Mouse (Mus musculus): Measurements from ENCODE around the gene Fam126a. TPM values are rescaled to one million over a fixed set of nuclear protein-coding genes. Genes with fewer than 3 reads are reported as not detected.

The Fam126a gene
- total RNA-seq, 4 experiments from 2014 or later = 71.3 to 124 (median 96.4) TPM

DNA sequence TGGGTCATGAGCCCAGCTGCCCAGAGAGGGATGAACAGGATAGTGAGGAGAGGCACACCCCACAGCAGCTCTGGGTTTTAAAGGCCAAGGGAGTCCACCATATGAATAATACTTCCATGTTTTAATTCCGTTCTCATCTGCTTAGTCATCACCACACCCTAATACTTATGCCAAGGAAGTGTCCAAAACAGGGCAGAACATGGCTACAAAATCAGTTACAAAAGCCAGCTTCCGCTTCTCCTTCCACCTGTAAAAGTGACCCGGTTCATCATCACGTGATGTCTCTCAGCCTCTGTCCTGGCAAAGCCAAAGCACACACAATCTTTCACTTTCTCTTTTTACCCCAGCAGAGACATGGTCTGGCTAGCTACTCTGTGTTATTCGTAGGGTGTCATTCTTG, 8.9 kb upstream of the Fam126a start:
- DNase-seq = no peak

GRCm38 (mm10) chr5:24038819-24039218, 8.3 kb upstream of the Fam126a start:
- no peak for DNase-seq

- DNase-seq = no peak
Observed at GRCm38 (mm10) chr5:24038190-24038589, 7.7 kb upstream of the Fam126a start.

DNA sequence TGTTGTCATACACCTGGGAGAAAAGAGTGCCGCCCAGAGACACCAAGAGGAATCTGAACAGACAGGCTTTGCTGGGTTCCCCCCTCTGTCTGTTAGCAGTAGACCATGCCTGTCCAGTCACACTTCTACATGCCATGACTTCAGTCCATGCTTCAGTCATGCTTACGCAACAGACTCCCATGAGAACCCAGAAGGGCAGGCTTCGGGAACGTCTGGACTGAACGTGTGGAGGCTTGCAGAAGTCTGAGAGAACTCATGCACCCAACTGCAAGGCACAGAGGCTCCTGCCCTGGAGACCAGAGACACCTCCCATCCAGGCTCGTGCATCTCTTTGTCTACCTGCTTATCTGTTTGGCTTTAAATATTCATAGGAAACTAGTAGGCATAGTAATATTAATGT, 6.2 kb upstream of the Fam126a start:
- no peak for DNase-seq

GRCm38 (mm10) chr5:24034970-24035369, 4.5 kb upstream of the Fam126a start:
- DNase-seq = no peak

DNA sequence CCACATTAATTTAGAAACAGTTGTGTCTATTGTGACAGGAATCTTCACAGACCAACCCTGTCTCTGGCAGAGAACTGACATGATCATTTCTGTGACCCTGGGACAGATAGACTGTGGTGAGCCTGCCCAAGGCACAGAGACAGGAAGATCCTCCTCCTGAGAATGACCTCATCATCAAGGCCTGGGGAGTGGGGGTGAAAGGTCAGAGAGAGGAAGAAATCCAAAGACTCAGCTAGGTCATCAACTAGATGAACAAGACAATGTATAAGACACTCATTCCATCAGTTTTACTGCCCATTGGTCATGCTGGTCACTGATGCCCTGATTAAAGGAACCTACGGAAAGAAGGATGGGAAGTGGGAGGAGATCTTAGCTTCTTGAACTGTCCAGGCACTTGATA, 3.6 kb upstream of the Fam126a start:
- DNase-seq = no peak

GRCm38 (mm10) chr5:24029946-24030578, 428 bp downstream of the Fam126a start:
- no peak for DNase-seq

DNA sequence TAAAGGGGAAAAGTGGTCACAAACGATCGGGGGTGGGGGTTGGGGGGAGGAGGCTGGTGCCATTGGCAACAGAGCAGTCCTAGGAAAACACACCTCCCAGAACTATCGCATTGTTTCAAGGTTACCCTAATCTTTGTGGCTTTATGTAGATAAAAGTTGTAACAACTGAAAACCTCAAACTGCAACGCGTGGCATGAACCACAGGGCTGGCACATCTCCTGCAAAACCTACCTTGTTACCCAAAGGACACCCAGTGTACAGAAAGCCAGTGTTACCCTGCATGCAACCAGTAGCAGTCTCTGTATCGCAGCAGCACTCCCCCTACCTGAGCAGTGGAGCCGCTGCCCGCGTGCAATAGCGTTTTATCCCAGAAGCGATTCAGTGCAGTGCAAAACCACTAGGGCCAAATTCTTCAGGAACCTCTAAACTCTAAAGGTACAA, 1.1 kb downstream of the Fam126a start:
- DNase-seq = peak; percentile 49

DNA sequence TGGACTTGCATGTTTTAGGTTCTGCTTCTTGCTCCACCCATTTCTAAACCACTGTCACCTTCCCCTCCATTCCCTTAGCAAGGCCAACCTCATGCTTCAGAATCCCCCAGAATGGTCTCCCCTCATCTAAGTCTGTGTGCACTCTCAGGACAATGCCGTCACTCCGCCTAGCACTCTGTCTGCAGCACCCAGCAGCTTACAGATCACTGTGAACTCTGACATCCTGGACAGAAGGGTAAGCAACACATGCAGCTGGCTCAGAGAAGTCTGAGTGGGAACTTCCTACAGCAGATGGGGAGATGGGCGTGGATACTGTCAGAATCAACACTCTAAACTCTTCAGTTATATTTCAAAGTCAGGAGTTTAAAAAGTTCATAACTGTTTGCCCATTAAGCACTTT, 5.5 kb downstream of the Fam126a start:
- no peak for DNase-seq

- no peak for DNase-seq
Observed at GRCm38 (mm10) chr5:24023226-24023625, 7.3 kb downstream of the Fam126a start.

DNA sequence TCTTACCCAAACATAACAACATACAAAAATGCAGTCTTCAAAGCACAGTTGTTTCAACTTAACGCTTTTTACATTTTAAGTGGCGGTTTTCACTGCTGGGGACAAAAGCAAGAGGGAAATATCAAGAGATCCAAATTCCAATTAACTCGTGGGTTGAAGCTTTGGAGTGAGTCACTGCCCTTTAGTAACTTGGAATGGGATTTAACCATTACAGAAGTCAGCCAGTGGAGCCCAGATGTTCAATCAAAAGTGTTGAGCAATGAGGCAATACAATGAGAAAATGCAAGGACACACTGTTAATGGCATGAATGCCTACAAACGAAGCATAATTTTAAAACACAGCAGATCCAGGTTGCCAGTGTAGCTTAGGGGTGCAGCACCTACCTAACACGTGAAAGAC, 8.8 kb downstream of the Fam126a start:
- no peak for DNase-seq

- DNase-seq = no peak
Observed at GRCm38 (mm10) chr5:24020380-24020779, 10.1 kb downstream of the Fam126a start.

- DNase-seq = no peak
Observed at GRCm38 (mm10) chr5:24019341-24020185, 10.9 kb downstream of the Fam126a start.

DNA sequence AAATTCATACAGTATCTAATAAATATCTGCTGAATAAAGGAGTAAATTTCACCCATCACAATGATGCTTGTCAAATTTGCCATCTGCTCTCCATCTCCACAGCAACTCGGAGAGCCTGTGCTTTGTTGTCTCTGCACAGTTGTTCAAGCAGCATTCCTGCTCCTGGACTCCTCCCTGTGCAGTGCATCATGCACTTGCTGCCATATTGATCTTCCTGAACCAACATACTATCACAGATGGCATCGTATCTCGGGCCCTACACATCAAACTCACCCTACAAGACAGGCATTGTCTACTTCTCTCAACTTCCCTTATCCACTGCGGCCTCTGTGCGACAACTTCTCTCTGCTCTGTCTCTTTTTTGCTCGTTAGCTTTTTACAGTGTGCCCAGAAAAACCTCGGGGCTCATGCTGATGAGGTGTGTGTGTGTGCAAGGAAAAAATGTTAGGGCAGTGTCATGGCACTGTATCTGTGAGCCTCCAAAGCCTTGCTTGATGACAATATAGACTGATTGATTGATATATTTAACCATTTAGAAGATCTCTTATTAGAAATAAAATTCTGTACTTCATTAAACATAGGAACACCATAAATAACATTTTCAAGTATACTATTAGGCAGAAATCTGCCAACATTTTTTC, 11.7 kb downstream of the Fam126a start:
- DNase-seq = no peak

GRCm38 (mm10) chr5:24016912-24017311, 13.6 kb downstream of the Fam126a start:
- DNase-seq = no peak

DNA sequence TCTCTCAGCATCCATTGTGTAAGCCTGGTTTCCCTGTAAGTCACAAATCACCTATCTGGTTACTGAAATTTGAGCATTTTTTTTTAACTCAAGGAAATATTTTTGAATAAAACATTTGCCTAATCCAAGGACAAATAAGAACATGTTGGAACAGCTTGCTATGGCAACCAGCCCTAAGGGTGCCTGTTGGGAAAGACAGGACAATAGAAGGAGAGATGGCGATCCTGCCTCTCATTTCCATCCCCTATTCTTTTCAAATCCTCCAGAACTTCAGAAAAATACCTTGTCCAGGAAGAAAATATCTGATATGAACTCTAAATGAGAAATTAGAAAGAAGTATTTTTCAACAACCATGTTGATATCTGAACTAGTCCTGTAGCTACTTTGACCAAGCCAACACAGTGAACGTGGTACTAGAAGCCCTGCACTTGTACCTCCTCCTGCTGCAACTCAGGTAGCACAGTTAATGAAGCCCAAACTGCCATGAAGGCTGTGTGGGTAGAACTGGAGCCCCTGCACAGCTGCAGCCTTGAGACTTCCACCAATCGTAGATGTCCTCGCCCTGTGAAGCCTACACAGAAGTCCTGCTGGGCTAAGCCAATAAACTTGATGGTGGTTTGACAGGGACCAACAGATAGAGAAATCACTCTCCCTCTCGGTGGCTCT, 17.0 kb downstream of the Fam126a start:
- DNase-seq = no peak

- no peak for DNase-seq
Observed at GRCm38 (mm10) chr5:23999083-23999671, 31.3 kb downstream of the Fam126a start.

- no peak for DNase-seq
Observed at GRCm38 (mm10) chr5:23995951-23996350, 34.5 kb downstream of the Fam126a start.

DNA sequence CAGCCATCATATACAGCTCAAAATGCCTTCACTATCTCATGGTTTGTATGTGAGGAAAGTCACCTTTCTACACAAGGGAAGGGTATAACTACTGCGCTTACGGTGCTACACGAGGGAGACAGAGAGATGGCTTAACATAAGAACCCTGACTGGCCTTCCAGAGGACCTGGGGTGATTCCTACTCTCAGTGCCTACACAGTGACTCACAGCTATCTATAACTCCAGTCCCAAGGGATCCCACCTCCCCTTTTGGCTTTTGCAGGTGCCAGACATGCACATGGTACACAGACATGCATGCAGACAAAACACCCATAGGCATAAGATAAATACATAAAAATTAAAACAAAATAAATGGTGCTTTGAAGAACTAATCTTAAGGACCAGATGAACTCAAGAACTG, 35.6 kb downstream of the Fam126a start:
- DNase-seq = no peak

GRCm38 (mm10) chr5:23994231-23994630, 36.3 kb downstream of the Fam126a start:
- DNase-seq = no peak

DNA sequence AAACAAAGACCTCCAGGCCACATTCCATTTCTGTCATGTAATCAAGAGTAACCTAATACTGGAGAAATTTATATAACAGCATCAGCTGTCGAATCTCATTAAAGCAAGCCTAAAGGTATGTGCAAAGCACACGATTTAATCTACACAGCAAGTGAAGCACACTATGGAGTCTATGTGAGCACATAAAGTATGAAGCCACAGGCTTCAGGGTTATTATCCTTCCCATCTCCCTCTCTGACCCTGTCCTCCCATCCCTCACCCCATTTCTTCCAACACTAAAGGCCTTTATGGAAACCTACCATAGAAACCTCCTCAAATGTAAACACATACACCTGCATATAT, 37.0 kb downstream of the Fam126a start:
- DNase-seq = no peak

DNA sequence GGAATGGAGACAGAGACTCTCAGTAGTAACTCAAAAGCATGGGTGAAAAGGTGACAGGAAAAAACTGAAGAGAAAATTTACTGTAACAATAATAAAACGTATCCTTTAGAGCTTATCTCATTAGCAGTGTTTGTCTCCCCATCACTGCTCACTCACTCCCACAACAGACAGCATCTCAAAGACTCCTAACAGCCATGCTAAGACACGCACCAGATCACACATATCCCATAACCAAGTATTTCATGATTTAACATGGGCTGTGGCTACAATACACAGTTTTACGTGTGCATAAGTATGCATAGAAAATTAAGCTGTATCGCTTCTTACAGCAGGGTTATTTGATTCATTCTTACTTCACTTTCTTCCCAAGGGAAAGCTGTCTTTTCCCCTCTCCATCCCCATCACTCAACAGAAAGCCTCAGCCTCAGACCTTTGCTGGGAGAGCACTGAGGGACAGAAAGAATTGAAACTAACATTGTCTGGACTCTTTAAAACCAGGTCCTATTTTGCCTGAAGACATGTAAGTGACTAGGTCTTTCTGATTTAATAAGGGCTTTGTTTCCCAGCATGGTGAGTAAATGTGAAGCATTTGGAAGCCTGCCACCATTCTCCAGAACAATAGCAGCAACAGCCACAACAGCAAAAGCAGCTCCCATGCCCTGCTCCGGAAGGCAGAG, 37.5 kb downstream of the Fam126a start:
- DNase-seq = peak; percentile 34

Data from adrenal gland, adult 8-10 months (tissue).